Mouse (Mus musculus) CD4-positive, CD25-positive, alpha-beta regulatory T cell, adult 4 months (primary cell): ENCODE results near the gene Pitpna. TPM values are rescaled to one million over a fixed set of nuclear protein-coding genes. Genes with fewer than 3 reads are reported as not detected.

Source experiments
- ATAC-seq: one replicate; pipeline ENCODE4 v1.8.0; 2017
- polyA plus RNA-seq, 2 experiments: library from polyadenylated mRNA; unstranded; fragments of 100-300 nt; shearing (Covaris generic); gene quantifications; one replicate each; pipeline ENCODE4 v1.2.1; 2017

Gene Pitpna
- polyA plus RNA-seq, 2 experiments from 2014 or later, result 22.1 to 42.5 TPM

DNA sequence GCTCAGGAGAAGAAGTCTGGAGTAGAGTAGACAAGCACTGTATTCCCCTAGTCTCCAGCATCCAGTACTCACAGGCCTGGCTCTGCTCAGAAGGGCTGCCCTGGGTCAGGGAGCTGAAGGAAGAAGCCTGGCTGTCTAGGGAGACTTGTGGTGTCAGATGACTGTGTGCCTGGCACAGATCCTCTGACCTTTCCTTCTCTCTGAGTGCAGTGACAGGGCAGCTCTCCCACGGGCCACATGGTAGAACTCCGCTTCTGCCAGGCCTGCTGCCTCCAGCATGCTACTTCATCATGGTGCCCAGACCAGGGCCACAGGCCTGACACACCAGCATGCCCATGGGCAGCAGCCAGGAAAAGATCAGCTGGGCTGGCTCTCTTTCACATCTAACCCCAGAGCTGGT is 22.0 kb upstream of the Pitpna start:
- no peak for ATAC-seq

DNA sequence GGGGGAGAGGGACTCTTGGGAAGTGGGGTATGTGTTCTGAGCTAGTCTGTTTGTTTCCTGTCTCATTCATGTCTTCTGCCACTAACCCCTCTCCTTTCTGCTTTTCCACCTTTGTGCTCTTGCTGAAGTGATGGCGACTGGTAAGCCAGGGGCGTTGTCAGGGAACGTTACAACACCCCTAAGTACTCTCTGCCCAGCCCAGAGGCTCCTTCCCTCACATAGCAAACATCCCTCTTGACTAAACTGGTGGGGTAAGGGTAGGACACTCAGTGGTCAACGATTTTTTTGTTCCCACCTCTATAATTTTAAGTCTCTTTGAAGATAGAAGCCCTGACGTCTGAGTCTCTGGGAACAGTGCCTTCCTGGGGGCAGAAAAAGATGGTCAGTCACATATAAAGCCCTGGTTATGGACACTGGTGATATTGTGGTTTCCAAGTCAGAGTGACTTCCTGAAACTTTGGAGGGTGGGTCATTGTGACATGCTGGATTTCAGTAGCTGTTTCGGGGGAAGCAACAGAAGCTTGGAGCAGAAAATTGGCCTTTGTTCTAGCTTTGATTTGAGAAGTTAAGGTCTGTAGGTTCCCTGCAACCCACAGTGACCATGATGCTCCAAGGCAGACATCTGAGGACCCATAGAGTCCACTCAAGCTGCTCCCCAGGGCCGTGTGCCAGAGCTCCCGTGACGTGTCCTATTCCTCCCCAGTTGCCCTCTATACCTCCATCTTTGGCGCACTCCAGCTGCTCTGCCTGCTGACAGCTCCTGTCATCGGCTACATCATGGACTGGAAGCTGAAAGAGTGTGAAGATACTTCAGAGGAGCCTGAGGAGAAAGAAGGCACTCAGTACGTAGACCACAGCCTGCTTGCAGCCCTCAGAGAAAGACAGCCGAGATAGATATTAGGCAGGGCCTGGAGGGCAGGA is 21.4 kb upstream of the Pitpna start:
- no peak for ATAC-seq

DNA sequence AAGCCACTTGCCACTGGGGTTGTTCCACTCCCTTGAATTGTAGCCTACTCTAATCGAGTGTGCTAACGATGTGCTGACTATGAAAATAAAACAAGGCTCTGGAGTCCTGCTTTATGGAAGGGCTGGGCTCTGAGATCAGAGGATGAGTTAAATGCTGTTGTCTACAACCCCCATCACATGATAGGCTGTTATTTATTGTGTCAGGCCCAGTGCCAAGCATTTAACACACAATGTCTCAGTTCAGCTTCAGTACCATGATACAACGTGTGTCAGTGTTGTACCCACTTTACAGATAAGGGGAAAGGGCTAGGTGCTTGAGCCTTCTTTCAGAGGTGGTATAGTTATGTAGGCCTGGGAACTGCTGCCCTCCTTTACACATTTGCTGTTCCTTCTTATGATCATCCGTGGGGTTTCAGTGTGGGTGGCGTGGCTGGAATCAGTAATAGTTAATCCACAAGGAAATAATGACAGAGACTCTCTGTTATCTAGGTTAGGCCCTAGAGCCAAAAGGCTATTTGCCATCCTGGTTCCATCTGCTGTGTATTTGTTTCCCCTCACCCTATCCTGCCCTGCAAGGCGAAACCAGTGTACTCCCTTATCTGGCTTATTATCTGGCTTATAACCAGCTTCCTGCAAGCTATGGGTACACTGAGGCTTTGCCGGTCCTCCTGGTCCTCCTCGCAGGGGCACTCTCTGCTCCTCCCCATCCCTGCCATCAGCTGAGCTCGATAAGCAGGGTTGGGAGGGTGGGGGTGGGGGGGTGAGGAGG is 20.4 kb upstream of the Pitpna start:
- ATAC-seq, result no peak

DNA sequence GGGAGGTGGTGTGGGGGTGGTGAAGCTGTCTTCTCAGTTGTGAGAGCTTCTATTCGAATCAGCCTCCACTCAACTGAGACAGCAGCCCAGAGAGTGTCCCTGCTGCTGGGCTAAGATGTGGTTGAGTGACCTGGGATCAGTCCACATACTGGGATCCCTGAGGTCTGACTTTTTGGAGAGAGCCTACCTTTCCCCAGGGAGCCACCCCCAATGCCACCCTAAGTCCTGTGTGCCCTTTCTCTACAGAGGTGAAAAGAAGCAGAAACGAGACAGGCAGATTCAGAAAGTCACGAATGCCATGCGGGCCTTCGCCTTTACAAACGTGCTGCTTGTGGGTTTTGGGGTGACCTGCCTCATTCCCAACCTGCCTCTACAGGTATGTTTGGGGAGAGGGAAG is 19.8 kb upstream of the Pitpna start:
- ATAC-seq, result no peak

DNA sequence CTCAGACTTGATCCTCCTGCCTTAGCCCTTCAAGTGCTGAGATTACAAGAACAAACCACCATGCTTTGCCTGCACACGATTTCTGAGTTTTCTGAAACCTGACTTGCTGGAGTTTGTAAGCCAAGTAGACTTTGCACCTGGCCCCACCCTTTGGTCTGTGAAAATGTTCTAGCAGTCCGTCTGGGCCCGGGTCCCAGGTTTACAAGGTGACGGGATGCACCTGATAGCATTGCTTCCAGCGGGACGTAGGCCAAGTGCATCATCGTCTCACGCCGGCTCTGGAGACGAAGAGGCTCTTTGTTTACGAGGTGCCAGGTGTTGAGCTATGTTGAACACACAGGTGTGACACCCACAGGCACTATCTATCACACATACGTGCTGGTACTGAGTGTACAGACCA is 18.9 kb upstream of the Pitpna start:
- no peak for ATAC-seq

DNA sequence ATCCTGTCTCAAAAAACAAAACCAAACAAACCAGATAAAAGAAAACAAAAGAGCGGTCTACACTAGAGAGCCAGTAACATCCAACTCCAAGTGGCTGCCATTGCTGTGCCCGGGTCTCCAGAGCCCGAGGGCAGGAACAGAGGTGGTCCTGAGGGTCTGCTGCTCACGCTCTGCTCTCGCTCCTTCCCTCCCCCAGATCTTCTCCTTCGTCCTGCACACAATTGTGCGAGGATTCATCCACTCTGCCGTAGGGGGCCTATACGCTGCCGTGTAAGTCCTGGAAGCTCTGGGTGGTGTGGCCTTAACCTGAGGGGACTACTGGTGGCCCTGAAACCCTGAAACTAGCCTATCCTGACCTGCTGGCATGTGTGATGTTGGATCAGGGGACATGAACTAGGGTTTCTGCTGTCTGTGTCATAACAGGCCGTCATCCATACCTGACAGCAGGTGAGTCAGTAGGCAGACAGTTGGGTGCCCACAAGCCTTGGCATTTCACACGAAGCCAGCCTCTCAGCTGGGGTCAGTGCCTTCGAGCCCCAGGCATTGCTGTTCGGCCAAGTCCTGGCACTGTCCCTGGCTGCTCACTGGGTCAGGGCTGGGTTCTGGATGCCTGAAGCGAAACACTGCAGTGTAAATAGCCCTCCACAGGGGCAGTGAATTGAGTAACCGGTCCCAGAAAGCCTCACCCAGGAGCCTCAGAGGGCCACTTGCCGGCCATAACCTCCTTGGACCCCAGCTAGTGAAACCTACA is 17.3 kb upstream of the Pitpna start:
- ATAC-seq, result no peak

DNA sequence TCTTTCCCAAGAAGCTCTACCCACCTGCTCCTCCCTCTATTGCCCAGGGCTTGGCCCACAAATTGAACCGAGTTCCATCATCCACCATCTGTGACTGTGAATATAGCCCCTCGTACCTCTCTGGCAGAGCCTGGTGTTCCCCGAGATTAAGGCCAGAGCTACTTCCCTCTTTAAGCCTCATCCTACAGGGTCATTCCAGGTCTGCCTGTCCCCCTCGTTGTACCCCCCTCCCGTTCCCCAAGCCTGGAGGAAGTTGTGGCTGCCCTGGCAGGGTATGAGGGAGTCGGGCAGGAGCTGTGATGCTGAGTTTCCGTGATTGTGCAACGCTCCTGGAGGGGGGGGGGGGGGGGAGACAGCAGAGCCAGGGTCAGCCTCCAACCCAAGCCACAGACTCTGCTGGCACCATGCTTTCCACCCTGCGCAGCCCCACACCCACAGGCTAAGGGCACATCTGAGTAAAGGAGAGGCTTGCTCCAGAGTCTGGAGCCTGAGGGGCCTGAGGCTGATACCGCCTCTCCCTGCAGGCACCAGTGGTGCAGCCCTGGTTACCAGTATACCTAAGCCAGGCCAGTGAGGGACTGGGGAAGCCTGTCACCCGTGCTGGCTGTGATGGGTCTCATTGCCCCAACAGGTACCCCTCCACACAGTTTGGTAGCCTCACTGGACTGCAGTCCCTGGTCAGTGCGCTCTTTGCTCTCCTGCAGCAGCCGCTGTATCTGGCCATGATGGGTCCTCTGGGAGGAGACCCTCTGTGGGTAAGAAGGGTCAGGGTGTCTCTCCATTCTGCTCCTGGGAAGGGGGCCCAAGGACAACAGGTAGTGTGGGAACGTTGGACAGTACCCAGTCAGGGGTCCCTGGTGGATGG is 16.5 kb upstream of the Pitpna start:
- no peak for ATAC-seq

DNA sequence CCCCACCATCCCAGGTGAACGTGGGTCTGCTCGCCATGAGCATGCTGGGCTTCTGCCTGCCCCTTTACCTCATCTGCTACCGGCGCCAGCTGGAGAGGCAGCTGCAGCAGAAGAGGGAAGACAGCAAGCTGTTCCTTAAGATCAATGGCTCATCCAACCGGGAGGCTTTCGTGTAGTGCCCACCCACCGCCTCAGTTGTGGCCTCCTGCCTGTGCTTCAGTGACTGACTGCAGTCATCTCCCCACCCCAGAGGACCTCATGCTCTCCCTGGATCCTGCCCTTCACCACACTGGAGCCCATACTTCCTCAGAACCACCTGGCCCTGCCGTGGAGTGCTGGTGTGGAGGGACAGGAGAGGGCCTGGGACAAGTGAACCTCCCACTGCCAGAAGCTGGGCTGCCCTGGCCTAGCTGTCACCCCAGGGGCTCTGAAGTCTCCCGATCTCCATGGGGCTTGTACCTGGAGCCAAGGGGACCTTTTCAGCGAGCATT is 15.6 kb upstream of the Pitpna start:
- ATAC-seq, result no peak

DNA sequence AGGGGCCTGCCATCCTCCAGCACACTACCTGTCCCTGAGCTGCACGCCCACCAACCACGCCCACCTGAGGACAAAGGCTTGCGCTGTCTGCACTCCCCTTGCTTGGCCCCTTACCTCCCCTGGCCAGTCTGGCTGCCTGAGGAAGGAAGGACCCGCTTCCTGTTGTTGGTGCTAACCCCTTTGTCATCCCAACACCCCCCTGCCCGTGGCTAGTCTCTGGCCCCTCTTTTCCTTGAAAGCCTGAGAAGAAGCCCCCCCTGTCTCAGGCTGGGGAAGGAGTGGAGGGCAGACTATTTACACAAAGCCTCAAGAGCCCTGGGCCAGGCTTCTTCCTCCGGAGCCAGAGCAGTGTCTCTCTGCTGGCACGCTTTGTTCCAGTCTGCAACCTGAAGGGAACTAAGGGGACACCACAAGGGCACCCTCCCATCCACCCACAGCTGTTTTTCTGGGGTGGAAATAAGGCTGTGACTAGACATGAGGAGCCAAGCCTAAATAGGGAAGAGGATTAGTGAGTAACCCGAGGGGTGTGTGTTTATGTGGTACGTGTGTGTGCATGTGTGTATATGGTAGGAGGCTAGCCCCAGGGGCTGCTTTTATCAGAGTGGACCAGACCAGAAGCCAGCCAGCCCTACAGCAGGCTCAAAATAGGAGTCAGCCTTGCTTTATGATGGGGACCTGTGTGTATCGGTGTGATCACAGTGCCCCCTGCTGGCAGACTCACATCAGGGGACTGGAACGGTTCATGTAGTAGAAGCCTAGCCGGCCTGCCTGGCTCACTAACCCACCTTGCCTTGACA is 14.8 kb upstream of the Pitpna start:
- ATAC-seq, result peak; percentile 93

DNA sequence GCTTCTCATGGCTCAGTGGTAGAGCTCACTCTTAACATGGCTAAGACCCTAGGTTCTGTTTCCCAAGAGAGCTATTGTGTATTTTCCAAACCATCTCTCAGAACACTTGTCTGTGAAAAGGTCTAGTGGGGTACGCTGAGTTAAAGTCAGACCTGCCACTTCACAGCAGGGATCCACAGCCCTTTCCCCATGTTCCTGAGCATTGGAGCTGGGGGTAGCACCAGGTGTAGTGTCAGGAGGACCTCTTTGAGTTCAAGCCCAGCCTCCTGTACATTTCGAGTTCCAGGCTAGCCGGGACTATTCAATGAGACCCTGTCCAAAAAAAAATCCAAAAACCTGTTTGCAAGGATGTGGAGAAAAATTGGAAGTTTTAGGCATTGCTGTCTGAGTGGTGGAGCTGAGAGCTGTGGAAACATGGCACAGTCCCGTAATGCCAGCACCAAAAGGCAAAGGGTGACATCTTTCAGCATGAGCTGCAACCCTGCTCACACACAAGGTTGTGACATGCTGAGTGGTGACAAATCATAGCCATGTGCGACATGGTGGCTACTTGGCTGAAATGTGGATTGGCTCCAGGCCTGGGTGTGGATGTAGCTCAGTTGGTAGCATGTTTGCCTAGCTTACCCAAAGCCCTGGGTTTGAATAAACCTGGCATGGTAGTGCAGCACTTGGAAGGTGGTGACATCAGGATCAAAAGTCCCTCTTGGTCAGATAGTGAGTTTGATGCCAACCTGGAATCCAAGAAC is 13.3 kb upstream of the Pitpna start:
- no peak for ATAC-seq

DNA sequence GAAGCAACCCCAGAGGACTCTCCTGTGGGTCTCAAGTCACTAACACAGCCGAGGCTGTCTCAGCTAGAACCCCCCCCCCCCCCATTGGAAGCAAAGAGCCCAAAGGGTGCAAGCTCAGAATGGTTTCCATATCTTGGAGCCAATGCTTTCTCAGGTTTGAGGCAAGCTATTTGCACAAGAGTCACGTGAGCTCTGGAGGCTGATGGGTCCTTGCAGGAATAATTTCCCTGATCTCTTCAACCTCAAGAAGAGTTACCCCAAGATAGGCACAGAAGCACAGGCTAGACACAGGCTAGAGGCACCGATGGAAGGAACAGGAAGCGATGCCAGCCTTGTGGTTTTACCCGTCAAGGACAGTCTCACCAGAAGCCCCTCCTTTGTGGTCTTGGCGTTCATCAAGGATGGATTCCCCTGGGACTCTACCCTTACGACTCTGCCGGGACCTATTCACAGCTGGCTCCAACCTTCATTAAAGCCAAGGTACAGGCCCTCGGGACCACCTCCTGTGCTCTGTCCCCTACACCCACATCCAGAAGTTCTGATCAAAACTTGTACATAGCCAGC is 12.3 kb upstream of the Pitpna start:
- ATAC-seq, result no peak

DNA sequence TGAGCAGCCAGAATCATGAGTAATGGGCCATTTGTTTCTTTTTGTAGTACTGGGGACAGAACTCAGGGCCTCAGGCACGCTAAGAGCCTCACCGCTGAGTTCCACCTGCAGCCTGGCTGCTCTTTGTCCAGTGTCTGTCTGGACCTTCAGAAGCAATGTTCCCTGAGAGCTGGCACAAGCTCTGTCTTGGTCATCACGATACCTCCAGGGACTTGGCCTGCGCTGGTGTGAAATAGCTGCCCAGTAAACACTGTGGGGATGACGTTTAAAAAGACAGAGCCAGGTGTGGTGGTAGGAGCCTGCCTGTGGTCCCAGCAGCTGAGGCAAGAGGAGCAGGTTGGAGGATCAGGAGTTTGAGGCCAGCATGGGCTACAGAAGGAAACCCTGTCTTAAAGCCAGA is 9.3 kb upstream of the Pitpna start:
- ATAC-seq, result no peak

DNA sequence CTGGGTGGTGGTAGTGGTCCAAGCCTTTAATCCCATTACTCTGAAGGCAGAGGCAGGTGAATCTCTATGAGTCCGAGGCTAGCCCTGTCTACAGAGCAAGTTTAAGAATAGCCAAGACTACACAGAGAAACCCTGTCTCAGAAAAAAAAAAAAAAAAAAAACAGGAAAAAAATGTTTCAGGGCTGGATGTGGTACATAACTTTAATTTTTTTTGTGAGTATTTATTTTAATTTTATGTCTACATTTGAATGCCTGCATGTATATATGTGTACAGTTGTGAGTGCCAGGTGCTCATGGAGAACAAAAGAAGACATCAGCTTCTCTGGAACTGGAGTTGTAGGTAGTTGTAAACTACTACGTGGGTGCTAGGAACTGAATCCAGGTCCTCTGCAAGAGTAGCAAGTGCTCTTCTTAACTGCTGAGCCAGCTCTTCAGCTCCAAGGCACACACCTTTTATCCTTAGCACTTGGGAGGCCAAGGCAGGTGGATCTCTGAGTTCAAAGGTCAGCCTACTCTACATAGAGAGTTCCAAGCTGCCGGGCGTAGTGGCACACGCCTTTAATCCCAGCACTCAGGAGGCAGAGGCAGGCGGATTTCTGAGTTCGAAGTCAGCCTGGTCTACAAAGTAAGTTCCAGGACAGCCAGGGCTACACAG is 6.3 kb upstream of the Pitpna start:
- no peak for ATAC-seq

DNA sequence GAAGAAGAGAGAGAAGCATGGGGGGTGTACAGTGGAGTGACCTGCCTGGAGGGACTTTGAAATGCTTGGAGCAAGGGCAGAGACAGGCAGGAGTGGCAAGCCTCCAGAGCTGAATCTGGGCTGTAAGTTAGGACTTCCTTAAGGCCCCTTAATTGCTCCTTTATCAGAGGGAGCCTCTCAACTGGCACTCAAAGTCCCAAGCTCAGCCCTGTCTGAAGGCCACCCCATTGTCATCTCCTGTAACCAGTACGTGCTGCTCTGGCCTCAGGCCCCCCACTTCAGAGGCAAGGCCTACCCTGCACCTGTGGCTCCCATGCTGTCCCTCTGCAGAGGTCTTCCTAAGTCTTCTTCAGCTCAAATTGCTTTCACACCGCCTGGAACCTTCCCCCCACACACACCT is 4.4 kb upstream of the Pitpna start:
- no peak for ATAC-seq

DNA sequence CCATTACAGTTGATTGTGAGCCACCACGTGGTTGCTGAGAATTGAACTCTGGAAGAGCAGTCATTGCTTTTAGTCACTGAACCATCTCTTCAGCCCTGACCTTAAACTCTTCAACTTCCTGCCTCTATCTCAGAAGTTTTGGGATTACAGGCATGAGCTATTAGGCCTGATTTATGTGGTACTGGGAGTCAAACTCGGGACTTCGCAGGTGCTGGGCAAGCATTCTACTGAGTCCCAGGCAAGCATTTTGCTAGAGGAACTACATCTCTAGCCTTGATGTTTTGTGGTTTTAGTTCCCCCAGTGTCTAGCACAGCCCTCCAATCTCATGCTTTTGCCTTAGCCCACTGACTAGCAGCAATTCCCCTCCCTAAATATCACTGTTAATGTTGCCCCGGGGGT is 2.8 kb upstream of the Pitpna start:
- no peak for ATAC-seq

DNA sequence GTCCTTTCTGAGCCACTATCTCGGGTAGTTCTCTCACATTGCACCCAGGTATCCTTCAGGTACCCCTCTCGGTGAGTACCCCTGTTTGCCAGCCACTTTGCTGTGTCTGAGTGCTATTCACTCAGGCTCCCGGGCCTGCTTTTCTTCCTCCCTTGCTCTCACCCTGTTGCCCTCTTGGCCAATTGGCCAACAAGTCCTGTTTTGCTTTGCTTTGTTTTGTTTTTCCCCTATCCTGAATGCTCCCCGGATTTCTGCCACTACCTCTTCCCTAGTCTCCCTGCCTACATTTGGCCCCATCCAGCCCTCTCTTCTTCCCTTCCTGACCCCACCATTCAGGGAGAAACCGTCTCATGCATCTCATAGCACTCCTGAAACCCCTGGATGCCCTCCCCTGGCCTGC is 1.9 kb upstream of the Pitpna start:
- no peak for ATAC-seq

DNA sequence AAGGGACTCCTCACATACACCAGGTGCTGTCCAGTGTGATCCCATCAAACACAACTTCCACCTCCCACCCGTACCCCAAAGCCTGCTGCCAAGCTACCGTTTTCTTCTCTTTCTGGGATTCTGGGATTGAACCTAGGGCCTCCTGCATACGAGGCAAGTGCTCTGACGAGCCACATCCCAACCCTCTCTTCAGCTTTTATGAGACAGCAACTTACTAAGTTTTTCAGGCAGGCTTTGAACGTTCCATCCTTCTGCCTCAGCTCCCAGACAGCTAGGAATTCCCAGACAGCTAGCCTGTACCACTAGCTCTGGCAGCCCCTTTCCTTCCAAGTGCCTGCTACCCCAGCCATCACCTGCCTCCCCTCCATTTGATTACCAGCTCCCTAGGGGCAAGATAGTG is 934 bp upstream of the Pitpna start:
- no peak for ATAC-seq

DNA sequence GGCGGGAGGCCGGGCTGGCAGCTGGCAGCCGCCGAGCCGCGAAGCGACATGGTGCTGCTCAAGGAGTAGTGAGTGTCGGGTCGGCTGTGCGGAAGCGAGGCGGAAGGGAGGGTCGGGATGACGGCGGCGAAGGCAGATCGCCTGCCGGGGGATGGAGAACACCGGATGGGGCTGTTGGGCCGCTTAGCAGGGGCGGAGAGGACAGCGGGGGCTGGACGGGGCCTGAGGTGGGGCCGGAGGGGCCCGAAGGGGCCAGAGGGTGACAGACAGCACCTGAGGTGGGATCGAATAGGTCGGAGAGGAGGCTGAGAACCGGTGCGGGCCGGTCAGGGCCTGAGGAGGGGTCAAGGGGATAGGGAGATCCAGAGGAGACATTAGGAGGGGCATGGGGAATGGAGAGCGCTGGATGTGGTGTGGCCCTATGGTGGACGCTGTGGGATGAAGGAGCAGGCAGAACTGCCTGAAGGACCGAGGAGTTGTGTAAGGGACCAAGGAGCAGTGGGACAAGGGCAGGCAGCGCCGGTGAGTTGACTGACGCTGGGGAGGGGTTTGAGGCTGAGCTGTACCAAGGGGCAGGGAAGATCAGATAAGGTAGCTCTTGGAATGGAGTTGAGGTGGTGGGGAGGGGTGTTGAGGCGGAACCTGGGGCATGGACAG is 516 bp downstream of the Pitpna start:
- peak; percentile 76 for ATAC-seq

DNA sequence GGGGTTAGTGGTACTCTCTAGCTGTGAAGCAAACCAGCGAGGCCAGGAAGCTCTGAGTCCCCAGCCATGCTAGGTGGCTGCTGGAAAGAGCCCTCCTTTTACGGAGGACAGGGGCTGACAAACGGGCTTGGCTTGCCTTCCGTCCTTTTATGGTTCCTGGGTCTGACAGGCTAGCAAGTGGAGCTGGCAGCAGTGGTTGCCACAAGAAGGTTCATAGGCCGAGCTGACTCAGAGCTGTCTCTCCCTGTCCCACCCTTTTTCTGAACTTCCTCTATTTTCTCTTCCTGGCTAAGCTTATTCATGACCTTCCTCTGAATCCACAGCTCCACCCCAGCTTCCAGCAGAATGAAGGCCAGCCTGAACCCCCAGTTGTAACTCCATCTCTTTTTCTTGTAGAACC is 4.7 kb downstream of the Pitpna start:
- no peak for ATAC-seq
